Mouse (Mus musculus) cerebellum, adult 9-11 months (tissue): Measurements from ENCODE around the gene Mageb2.
"Not testable (repeated sequence)": the region's sequence is repeated elsewhere in the genome, so short reads cannot be mapped to it uniquely, and the experiment has no call there.

Source experiments
- DNase-seq: peaks from one replicate; pipeline ENCODE4 v3.0.0; 2022

Mageb2 gene

GRCm38 (mm10) chrX:91331390-91331789, at the start of gene Mageb2:
Gene Mageb2, plus strand, starts transcription at chrX:91331690.
- DNase-seq: not testable (repeated sequence)

DNA sequence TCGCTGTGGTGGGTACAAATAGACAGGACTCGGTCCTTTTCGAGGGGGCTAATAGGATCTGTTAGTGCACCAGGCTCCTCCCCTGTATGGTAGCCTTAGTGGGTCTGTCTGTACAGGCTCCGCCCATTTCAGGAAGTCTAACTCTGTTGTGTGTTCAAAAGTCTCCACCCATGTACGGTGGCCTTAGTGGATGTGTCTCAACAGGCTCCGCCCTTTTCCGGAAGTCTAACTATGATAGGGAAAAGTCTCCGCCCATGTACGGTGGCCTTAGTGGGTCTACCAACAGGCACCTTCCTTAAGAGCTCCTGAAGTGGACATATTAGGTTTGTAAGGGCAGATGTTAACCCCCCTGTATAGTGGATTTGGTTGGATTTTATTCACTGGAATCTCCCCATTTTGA, 18.2 kb upstream of the Mageb2 start:
- DNase-seq: not testable (repeated sequence)
